Mouse (Mus musculus) c-Kit-negative CD71-positive TER-119-positive erythroid progenitor cells, embryonic 14.5 days (primary cell): Measurements from ENCODE around the gene Pxmp4.

Experiments used
- DNase-seq: peaks from one replicate; pipeline ENCODE4 v3.0.0-alpha.2; 2013; ENCODE audit warnings: low read depth, low spot score

Gene Pxmp4

DNA sequence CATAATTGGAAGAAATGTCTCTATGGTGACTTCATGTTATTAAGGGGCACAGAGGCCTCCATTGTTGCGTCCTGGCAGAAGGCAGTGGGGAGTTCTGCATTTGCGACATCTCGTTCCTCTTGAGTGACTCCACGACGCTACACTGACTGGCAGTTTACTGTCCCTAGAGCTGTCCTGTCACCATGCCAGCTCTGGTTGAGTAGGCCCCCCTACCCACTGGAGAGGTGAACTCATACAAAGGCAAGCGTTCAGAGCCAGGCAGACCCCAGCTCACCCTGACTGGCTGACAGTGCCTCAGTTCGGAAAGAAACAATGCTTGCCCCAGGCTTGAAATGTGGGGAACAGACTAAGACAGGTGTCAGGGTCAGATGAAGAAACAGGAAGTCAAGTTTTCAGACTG lies 29.2 kb downstream of the Pxmp4 start:
- DNase-seq = no peak

DNA sequence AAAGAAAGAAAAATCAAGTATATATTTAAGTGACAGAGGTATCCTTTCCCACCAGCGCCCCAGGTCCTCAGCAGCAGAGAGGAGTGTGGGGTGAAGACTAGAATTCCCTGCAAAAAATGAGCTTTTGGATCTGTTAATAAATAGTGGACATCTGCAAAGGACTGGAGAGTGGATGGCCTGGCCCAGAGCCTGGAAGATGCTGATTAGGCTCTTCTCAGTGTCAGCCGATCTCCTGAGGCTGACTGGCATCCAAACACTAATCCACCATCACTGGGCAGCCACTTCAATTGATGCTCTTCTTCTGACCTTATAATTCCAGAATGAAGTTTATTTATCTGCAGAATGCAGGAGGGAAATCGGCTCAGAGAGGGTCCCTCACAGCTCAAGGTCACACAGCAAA lies 30.5 kb downstream of the Pxmp4 start:
- DNase-seq = no peak

DNA sequence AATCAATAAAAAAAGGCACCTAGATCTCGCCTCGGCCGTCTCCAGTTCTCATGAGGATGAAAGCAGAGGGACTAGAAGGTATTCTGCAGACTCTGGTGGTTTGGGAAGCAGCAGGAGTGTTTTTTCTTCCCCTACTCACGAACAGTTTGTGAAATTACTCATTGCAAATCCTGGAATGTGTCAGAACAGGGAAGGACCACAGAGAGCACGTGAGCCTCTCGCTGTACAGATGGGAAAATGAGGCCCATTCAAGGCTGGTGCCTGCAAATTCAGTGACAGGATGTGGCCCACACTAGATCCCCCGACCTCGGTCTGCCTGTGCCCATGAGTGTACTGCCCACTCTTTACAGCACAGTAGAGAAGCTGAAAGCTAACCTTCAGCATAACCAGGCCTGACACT lies 31.5 kb downstream of the Pxmp4 start:
- no peak for DNase-seq

DNA sequence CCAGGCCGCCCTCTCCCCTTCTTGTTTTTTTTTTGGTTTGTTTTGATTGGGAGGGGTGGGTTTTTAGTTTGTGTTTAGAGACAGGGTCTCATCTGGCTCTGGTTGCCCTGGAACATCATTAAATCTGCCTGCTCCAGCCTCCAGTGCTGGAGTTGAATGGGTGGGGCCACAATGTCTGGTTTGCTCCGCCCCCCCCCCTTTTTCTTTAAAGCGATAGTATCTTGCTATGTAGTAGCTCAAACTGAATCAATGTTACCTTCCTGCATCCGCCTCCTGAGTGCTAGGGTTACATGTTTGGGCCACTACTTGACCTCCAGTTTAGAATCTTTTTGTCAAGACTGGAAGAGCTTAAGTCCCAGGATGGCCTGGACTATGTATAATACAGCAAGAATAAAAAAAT lies 32.2 kb downstream of the Pxmp4 start:
- no peak for DNase-seq

DNA sequence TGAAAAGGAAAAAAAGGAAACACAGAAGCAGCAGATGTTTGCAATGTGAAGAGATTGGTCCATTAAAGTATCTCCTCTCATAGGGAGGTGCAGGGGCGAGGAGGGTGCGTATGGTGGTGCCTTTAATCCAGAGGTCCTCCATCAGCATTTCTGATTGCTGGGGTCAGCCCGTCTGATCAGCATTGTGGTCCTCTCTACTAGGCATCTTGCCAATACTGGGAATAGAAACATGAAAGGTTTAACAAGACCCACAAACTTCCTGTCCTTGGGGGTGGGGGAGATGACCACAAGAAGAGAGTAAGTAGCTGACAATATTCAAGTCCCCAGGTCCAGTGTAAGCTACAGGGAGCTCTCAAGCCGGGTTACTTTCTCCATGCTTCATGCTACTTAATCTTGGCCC lies 32.8 kb downstream of the Pxmp4 start:
- no peak for DNase-seq

DNA sequence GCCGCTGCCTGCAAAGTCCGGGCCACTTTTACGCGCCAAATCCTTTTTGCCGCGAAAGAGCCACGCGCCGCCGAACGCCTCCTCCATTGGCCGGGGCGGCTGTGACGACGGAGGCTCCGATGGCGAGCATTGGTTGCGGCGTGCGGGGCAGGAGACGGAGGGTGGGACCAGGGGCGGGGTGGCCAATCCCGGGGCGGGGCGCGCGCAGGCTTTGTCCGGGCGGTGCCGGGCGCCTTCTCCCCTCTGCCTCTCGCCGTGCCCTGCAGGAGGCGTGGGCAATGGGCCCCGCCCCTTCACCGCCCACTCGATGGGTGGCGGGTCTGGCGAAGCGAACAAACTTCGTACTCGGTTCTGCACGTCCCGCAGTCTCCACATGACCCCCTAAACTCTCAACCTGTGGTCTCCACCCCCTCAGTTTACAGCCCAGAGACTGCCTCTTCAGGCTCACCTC lies 33.6 kb downstream of the Pxmp4 start, which contains the start of gene E2f1:
Gene E2f1, minus strand, starts transcription at position 57 of the 451 bp plus-strand sequence.
- peak; percentile 89 for DNase-seq

DNA sequence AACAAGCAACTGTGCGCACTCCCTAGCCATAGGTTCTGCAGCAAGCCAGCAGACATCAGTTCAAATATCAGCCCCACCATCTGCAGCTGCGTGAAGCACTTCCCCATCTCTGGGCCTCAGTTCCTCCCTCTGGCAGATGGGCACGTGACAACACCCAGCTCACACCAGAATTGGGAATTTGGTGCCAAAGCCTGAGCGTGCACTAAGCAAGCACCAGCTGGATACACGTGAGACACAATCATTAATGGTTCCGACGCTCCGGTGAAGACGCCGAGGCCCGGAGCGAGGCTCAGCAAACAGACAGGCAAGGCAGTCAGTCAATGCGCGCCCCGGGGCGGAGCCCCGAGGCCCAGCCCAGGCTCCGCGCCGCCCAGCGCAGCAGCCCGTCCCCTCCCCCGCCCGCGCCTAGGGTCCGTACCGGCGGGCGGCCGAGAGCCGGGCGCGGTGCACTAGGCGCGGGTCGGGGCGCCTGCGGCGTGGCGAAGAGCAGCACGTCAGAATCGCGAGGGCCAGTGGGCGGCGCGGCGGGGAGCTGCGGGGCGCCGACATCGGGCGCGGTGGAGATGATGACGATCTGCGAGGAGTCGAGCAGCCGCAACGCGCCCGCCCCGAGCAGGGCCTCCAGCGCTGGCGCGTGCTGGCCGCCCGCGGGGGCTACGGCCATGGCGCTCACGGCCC lies 34.3 kb downstream of the Pxmp4 start:
- peak; percentile 62 for DNase-seq

DNA sequence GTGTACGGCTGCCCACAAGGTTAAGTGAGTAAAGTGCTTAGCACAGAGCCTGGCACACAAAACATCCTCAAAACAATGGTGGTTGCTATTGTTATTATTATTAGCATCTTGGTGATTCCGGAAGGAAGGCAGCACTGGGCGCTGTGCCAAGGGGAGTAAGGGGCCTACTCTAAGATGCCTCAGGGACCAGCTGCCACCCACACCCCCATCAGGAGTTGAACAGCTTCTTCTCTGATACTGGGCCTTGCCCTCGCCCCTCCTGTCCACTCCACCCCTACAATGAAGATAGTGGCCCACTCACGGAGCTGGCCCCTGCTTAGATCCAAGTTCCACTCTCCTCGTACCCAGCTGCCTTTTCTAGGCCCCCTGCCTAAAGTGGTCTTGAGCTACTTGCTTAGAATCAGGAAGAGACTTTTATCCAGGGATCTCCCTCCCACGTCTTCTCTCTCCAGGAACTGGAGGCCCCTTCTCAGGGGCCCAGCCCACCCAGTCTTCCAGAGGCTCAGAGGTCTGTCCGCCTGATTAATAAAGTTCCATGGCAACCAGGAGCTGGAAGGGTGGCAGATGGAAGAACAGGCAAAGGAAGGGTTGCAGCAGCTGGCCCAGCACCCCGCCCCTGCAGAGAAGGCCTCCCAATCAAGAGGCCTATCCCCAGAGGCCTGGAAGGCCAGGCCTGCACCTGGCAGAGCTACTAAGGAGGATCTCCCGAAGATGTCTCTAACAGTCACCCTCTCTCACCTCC lies 35.0 kb downstream of the Pxmp4 start:
- peak; percentile 13 for DNase-seq

DNA sequence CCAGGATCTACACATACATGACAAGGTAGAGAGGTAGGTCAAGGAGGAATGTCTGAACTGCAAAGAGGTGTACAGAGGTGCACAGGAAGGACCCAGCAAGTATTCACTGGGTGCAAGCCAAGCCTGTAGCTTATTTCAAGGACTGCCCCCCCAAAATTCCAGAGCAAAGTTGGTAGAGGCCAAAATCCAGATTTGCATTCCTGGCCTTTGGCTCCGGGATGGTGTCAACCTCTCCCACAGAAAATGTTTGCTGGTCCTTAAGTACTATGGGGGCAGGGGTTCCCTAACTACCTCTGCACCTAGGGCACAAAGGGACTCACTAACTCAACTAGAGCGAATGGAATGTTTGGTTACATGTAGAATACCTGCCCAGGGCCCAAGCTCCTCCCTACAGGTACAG lies 35.7 kb downstream of the Pxmp4 start:
- no peak for DNase-seq

DNA sequence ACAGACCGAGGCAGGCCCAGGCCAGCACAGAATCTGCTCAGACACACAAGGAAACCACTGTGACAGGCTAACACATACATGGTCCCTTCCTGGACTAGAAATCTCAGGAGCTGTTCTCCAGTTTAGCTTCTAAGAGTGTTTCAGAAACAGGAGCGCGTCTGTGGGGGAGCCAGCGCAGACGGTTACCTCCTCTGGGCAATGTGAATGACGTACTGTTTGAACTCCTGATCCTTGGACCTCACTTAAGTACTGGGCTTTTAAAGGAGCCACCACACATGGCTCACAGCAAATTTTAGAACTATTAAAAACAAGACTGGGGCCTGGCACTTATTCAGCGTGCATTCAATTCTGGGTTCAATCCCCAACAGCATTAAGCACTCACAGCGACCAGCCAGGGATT lies 36.9 kb downstream of the Pxmp4 start:
- no peak for DNase-seq

DNA sequence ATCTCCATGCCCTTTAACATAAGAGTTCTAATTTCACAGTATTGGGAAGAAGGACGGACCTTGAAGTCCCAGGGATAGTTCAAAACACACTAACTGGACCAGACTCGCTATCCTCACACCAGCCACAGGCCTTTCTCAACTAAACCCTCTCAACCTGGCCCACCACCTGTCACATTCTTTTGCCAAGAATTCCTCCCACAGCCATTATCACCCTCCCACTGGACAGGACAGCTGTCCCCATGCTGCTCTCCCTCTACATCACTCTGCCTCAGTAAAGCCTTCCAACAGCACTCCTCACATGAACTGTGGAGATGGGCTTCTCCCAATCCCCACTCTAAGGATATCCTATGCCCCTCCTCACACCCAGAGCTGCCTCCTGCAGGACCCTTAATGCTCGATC lies 37.9 kb downstream of the Pxmp4 start:
- no peak for DNase-seq

DNA sequence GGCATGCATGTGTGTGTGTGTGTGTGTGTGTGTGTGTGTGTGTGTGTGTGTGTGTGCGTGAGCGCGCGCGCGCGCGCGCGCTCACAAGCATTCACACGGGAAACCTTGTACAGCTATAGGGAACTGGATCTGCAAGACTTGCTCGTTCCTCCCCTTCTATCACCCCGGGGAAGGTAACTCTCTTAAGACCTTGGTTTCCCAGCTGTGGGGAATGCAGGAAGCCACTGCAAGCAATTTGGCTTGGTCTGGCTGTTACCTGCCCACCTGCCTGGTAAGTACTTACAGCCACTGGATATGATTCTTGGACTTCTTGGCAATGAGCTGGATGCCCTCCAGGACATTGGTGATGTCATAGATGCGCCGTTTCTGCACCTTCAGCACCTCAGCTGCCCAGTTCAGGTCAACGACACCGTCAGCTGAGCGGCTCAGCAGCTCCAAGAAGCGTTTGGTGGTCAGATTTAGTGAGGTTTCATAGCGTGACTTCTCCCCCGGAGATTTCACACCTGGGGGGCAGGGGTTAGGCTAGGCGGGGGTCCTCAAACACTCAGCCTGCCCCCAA lies 39.8 kb downstream of the Pxmp4 start:
- DNase-seq = no peak

DNA sequence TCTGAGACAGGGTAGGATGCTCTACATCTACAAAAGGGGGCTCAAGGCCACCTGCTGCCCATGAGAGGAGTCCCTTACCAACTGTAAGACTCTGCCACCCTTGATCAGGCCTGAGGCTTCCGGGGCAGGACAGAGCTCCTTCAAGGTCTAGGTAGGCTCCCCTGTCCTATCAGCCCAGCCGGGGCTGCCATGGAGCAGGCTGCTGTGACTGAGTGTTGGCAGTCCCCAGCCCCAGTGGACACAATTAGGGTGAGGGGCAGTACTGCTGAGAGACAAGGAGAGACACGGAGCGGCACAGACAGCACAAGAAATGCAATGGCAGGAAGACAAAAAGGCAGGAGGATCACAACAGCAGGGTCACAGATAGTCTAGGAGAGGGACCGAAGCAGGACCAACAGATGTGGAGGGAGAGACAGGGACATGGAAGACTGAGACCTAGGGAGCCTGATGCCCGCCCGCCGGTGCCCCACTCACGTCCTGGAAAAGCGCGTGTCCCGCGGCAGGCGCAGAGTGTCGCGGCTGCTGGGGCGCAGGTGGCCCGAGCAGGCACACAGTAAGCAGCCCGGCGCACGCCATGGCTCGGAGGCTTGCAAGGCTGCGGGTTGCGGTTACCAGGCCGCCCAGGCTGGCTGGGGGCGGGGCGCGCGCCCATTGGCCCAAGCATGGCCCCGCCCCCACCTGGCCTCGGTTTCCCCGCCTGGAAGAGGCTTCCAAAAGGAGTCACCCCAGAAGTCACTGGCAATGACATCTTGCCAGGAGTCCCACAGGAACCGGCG lies 45.1 kb downstream of the Pxmp4 start, which contains the start of gene Necab3:
Gene Necab3, minus strand, starts transcription at position 627 of the 776 bp plus-strand sequence.
- DNase-seq = peak; percentile 28

DNA sequence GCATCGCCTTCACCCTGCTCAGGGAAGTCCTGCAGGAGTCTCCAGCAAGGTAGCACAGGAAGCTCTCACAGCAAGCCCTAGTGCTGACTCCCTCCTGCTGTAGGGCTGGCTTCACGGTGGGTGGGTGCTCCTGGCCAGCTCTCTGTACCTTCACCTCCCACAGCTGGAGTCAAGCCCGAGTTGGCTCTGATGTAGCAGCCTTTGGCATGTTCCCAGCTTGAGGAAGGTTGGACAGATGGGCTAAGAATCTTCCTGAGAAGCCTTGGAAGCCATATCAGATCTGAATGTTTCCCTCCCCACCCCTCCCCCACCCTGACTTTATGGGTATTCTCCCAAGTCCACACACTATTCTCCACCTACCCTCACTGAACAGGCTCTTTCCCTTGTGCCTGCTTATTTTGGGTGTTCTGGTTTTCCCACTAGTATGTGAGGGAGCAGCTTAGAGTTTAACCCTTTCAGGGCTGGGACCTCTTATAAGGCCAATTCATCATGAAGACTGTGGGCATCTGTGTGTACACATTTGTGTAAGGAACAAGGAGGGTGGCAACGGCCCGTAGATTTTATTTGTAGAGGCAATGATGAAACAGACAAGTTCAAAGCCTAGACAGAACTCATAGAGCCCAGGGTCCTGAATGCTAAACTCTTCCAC lies 46.2 kb downstream of the Pxmp4 start:
- DNase-seq = no peak

DNA sequence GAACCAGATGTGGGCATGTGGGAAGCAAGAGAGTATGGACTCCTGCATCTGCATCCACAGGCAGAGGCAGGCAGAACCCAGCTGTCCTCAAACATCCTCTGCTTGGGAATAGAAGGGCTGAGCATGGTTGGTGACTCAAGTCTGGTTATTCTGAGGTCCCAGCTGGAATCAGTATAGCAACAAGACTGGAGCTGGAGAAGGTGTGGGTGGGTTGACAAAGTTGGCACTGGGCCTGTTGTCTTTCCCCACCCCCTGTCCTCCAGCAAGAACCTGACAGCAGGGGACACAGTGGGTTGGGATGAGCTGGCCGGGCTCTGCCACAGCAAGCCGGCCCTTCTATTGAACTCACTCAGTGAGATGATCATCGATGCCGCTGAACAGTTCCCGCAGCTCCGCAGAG lies 48.3 kb downstream of the Pxmp4 start:
- no peak for DNase-seq

DNA sequence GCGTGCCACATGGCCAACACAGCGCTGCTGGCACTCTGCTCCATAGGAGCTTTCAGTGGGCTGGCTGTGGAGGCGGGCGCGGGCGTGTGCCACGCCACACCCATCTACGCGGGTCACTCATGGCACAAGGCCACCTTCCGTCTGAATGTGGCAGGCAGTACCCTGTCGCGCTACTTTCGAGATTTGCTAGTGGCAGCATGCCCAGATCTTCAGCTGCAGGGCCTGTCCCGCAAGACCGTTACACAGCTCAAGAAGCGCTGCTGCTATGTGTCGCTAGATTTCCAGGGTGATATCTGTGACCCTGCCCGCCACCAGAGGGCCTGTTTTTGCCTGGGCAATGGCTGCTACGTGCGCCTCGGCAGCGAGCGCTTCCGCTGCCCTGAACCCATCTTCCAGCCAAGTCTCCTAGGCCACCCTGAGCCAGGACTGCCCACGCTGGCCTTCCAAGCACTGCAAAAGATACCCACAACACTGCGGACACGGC lies 51.0 kb downstream of the Pxmp4 start:
- no peak for DNase-seq

DNA sequence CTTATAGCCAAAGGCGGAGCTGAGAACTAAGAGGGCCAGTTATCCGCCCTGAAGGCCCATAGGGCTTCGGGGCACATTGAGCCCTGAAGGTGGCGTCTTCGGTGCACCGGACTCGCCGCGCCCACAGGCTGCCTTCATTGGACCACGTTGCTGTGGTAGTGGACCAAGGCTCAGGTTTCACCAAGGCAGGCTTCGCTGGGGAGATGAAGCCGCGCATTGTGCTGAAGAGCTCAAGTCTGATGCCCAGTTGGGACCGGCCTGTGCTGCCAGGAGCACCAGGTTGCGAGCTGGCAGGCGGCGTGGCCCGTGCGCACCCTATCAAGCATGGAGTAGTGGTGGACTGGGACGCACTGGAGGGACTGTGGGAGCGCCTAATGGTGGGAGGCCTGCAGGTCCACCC lies 51.6 kb downstream of the Pxmp4 start:
- DNase-seq = no peak

DNA sequence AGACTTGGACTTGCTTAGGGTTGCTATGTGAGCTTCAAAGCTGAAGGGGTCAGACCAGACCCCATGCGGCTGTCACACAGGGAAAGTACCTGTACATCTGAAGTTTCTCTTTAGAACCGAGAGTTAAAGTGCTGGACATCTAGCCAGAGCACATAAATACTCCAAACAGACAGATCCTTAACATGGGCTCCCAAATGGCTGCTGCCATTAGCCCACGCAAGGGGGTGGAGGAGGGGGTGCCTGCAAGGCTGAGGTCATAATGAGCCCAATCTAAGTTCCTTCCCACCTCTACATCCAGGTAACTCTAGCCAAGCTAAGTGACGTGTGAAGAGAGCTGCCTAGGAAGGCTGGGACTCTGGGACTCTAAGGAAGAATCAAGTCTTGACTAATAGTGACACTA lies 52.0 kb downstream of the Pxmp4 start, which contains the start of gene Actl10:
Gene Actl10, plus strand, starts transcription at position 301 of the 400 bp plus-strand sequence.
- DNase-seq = no peak

DNA sequence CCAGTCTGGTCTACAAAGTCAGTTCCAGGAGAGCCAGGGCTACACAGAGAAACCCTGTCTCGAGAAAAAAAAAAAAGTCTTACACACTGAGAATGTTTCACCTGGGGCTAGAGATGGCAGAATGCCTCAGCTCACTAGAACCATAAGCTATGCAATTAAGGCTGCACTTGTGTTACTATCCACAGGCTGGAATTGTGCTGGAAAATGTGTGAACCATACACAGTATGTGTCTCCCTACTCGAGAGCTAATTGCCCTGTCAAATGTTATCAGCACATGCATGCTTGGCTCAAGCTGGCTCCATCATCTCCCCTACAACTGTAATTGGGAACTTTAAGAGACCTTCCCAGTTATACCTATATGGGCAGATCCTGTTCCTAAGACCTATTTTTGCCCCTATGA lies 52.6 kb downstream of the Pxmp4 start:
- no peak for DNase-seq

DNA sequence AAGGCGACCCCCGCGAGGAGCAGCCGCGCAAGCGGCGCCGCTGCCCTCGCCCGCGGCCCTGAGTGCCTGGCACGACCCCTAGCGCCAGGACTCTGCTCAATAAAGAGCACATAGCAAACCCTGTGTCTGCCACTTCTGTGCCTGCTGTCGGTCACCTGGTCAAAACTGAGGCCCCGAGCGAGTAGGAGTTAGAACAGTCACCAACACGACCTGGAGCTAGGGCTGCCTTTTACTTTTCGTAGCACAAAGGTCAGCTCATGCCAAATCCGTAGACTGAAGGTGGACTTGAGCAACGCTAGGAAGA lies 53.7 kb downstream of the Pxmp4 start:
- DNase-seq = no peak

DNA sequence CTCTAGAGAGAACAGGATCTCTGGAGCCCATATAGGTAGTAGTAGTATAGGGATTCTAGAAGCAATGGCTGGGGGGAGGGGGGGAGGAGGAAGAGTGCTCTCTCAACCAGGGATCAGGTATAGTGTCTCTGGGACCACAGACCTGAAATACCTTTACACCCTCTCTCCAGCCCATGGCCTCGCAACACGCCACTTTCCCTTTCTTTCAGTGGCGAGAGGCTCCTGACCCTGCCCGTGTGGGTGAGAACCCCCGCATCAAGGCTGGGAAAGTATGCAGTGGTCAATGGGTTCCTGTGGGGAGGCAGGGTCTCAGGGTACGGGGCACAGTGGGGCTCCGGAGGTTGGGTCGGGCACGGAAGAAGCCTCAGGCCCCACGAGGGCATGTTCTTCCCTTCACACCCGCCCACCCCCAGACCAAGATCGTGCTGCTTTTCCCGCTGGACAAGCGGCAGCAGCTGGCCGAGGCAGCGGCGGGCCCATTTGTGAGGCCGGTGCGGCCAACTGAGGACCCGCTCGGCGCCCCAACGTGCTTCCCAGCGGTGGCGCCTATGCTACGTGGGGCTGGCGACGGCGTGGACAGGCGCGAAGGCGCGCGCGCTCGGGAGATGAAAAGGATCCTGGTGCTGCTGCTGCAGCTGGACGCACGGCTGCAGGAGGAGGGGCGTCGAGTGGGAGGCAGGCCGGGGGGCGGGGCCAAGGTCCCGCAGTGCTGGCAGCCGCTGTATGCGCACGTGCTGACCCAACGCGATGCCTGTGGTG lies 54.2 kb downstream of the Pxmp4 start:
- DNase-seq = no peak
